Mouse (Mus musculus): ENCODE data around the gene Ctu2. TPM values are rescaled to one million over a fixed set of nuclear protein-coding genes. Genes with fewer than 3 reads are reported as not detected.

The Ctu2 gene
- polyA plus RNA-seq, 1 experiment from 2014 or later = 80.6 TPM

DNA sequence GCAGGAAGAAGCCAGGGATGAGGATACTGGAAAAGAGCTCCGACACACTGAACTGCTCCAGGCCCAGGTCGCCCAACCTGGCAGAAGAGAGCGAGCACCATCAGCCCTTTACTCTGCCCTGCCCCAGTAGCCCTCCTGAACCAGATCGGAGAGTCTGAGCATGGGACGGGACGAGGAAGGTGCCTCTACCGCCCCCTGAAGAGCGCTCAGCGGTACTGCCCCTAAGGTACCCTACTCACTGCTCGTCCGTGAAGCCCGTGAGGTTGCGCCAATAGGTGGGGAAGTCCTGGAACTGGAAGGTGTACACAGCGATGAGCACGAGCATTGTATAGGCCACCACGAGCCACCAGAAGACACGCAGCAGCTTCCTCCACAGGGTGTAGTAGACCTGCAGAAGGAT is 22.0 kb downstream of the Ctu2 start:
- Histone ChIP-seq H3K27me3 (ENCODE audit: control insufficient read depth, insufficient read depth, low read length) (no peaks in the 10 kb centered on the region), H3K9me3 (ENCODE audit: control insufficient read depth, low read length) (no peaks in the 10 kb centered on the region), H3K4me2 (ENCODE audit: low read length) (no peak overlapping the region), H3K27ac (replicated peaks; ENCODE audit: low read depth, low read length) (no peak overlapping the region), H3K4me3 (replicated peaks; ENCODE audit: low read depth, low read length) (no peak overlapping the region), H3K36me3 (ENCODE audit: control insufficient read depth, insufficient read depth, low read length) (no peaks in the 10 kb centered on the region), H3K9ac (replicated peaks; ENCODE audit: low read length) (no peak overlapping the region), H3K4me1 (ENCODE audit: control insufficient read depth, insufficient read depth, low read length) (no peaks in the 10 kb centered on the region)
- WGBS = 60% methylated on average over 17 of the region's 17 CpGs
- no peak for DNase-seq
- no peak for ATAC-seq (ENCODE audit: low FRiP score, low TSS enrichment)

DNA sequence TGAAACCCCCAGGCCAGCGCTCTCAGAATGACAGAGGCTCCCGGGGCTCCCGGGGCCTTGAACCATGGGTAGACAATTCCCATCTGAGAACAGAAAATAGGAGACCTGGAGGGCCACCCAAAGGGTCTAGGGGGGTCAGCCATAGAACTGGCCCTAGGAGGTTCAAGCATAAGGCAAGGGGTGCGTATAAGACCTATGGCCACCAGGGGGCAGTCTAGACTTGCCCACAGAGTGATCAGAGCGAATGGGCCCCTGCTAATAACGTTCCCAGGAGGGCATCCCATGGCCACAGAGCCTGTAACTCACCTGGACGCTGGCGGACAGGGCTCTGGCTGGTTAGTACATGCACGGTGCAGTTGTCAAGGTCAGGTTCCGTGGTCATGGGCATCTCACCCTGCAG is 24.9 kb downstream of the Ctu2 start:
- no peaks in the 10 kb centered on the region for H3K4me1 ChIP-seq (ENCODE audit: control insufficient read depth, insufficient read depth, low read length)
- 34% methylated on average over 10 of the region's 10 CpGs for WGBS

DNA sequence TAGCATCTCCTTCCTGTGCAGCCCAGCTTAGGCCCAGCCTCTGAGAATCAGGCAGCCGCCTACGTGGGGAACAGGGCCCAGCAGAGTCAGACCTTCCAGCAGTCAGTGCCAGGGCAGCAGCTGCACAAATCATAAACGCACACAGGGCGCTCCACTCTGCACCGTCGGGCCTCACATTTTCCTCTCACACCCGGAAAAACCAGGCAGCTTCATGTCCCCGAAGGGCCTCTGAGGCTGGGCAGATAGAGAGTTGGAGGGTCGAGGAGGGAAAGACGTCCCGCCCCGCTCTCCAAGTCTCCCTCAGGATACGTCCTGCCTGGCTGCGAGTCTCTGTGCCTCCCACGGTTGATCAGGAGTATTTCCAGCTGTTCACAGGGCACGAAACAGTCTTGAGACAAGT is 35.6 kb downstream of the Ctu2 start:
- ATAC-seq (ENCODE audit: low FRiP score, low TSS enrichment) = no peak
- H3K4me3 ChIP-seq (replicated peaks; ENCODE audit: low read depth, low read length) = no peak overlapping the region

More for the DNA sequence above, 24.9 kb downstream of the Ctu2 start:
- ATAC-seq (ENCODE audit: low FRiP score, low TSS enrichment) (no peak), DNase-seq (peak; percentile 92)
- Histone ChIP-seq H3K27ac (replicated peaks; ENCODE audit: low read depth, low read length) (no peak overlapping the region), H3K4me3 (replicated peaks; ENCODE audit: low read depth, low read length) (no peak overlapping the region), H3K36me3 (ENCODE audit: control insufficient read depth, insufficient read depth, low read length) (no peaks in the 10 kb centered on the region), H3K9me3 (ENCODE audit: control insufficient read depth, low read length) (no peaks in the 10 kb centered on the region), H3K27me3 (ENCODE audit: control insufficient read depth, insufficient read depth, low read length) (no peaks in the 10 kb centered on the region), H3K9ac (replicated peaks; ENCODE audit: low read length) (no peak overlapping the region), H3K4me2 (ENCODE audit: low read length) (no peak overlapping the region)

DNA sequence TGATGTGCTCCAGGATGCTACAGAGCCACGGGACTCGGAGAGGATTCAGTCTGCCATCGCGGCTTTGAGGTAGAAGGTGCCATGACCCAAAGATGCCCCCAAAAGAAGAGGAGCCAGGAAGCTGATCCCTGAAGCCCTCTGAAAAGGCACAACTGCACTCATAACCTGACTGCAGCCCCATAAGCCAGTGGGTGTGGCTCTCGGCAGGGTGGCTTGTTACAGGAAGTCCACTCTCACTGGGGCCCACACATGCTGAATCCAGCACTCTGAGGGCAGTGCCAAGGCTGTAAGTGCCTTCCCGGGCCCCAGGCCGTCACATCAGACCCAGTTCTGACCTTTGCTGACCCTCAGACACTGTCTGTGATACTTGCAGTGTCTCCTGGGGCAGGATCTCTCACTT is 36.4 kb downstream of the Ctu2 start:
- DNase-seq (no peak), ATAC-seq (ENCODE audit: low FRiP score, low TSS enrichment) (no peak)
- no peaks in the 10 kb centered on the region for H3K9me3 ChIP-seq (ENCODE audit: control insufficient read depth, low read length)
- no peaks in the 10 kb centered on the region for H3K36me3 ChIP-seq (ENCODE audit: control insufficient read depth, insufficient read depth, low read length)
- no peak overlapping the region for H3K27ac ChIP-seq (replicated peaks; ENCODE audit: low read depth, low read length)
- 81% methylated on average over 7 of the region's 7 CpGs for WGBS
- H3K4me2 ChIP-seq (ENCODE audit: low read length) = no peak overlapping the region
- no peak overlapping the region for H3K4me3 ChIP-seq (replicated peaks; ENCODE audit: low read depth, low read length)
- H3K27me3 ChIP-seq (ENCODE audit: control insufficient read depth, insufficient read depth, low read length) = no peaks in the 10 kb centered on the region
- H3K4me1 ChIP-seq (ENCODE audit: control insufficient read depth, insufficient read depth, low read length) = no peaks in the 10 kb centered on the region
- H3K9ac ChIP-seq (replicated peaks; ENCODE audit: low read length) = no peak overlapping the region

More for the DNA sequence above, 35.6 kb downstream of the Ctu2 start:
- H3K9me3 ChIP-seq (ENCODE audit: control insufficient read depth, low read length) = no peaks in the 10 kb centered on the region
- no peaks in the 10 kb centered on the region for H3K27me3 ChIP-seq (ENCODE audit: control insufficient read depth, insufficient read depth, low read length)
- WGBS = 82% methylated on average over 16 of the region's 16 CpGs
- no peak for DNase-seq
- H3K27ac ChIP-seq (replicated peaks; ENCODE audit: low read depth, low read length) = no peak overlapping the region
- no peak overlapping the region for H3K4me2 ChIP-seq (ENCODE audit: low read length)
- no peaks in the 10 kb centered on the region for H3K36me3 ChIP-seq (ENCODE audit: control insufficient read depth, insufficient read depth, low read length)
- H3K4me1 ChIP-seq (ENCODE audit: control insufficient read depth, insufficient read depth, low read length) = no peaks in the 10 kb centered on the region
- H3K9ac ChIP-seq (replicated peaks; ENCODE audit: low read length) = no peak overlapping the region

DNA sequence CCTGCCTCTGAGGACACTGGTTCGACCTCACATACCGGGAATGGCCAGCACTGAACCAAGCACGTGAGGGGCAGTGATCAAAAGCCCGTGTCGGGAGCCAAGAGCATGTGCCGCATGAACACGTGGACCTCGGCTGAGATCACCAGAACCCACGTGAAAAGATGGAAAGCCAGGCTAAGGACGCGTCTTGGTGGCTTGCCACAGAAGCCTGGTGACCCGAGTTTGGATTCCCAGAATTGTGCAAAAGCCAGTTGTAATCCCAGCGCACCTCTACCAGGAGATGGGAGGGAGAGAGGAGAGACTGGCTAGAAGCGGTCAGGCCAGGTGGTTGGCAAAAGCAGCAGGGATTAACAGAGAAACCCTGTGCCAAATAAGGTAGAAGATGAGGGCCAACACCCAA is 39.8 kb downstream of the Ctu2 start:
- H3K4me1 ChIP-seq (ENCODE audit: control insufficient read depth, insufficient read depth, low read length) = no peaks in the 10 kb centered on the region
- 93% methylated on average over 14 of the region's 14 CpGs for WGBS
- H3K9me3 ChIP-seq (ENCODE audit: control insufficient read depth, low read length) = no peaks in the 10 kb centered on the region
- ATAC-seq (ENCODE audit: low FRiP score, low TSS enrichment) (no peak), DNase-seq (no peak)
- H3K4me2 ChIP-seq (ENCODE audit: low read length) = no peak overlapping the region
- no peaks in the 10 kb centered on the region for H3K27me3 ChIP-seq (ENCODE audit: control insufficient read depth, insufficient read depth, low read length)
- no peak overlapping the region for H3K27ac ChIP-seq (replicated peaks; ENCODE audit: low read depth, low read length)
- H3K4me3 ChIP-seq (replicated peaks; ENCODE audit: low read depth, low read length) = no peak overlapping the region
- H3K36me3 ChIP-seq (ENCODE audit: control insufficient read depth, insufficient read depth, low read length) = no peaks in the 10 kb centered on the region
- H3K9ac ChIP-seq (replicated peaks; ENCODE audit: low read length) = no peak overlapping the region

DNA sequence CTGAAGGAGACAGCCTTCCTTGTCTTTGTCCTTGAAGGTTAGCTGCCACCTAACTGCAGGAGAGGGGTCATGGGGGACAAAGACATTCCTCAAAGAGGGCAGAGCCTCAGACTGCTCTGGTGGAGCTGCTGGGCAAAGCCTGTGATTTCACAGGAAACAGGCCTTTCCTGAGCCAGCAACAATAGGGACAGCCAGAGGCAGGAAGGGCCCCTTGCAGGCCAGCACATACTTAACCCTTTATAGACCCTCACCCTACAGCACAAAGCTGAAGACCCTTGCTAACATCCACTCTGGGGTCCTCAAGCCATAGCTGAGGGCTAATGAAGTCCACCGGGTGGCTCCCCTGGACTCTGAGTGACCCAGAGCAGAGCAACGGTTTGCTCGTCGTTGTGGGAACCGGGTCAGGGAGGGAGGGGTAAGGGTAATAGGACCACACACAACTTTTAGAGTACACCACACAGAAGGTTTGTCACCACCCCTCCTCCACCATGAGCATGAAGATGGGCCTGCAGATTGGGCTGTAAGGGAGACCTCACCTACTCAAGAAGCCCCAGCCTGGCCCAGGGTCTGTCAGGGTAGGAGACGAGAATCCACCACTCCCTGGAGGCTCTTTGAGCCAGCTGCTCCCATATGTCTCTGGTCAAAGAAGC is 41.7 kb downstream of the Ctu2 start:
- ATAC-seq (ENCODE audit: low FRiP score, low TSS enrichment) (no peak), DNase-seq (peak; percentile 9)
- Histone ChIP-seq H3K9ac (replicated peaks; ENCODE audit: low read length) (no peak overlapping the region), H3K4me1 (ENCODE audit: control insufficient read depth, insufficient read depth, low read length) (no peaks in the 10 kb centered on the region), H3K36me3 (ENCODE audit: control insufficient read depth, insufficient read depth, low read length) (no peaks in the 10 kb centered on the region), H3K9me3 (ENCODE audit: control insufficient read depth, low read length) (no peaks in the 10 kb centered on the region), H3K27ac (replicated peaks; ENCODE audit: low read depth, low read length) (peak overlapping the region; percentile 37; the same call in 1 of the 2 replicates), H3K27me3 (ENCODE audit: control insufficient read depth, insufficient read depth, low read length) (no peaks in the 10 kb centered on the region), H3K4me2 (ENCODE audit: low read length) (no peak overlapping the region), H3K4me3 (replicated peaks; ENCODE audit: low read depth, low read length) (no peak overlapping the region)
- 50% methylated on average over 6 of the region's 6 CpGs for WGBS

DNA sequence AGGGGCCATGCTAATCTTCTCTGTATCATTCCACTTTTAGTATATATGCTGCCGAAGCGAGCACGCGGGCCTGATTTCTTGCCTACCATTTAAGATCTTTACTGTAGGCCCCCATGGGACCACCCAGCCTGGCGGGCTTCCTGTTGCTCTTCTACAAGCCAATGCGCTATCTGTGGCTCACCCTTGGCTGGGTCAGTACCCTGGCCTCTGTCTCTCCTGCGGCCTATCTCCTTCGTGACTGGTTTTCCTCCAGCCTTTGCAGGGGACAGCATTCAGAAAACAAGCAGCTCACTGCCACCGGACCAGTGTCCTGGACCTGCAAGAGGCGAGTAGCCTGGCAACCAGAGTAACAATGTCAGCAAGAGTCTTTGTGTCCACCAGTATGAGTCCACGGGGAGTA is 44.7 kb downstream of the Ctu2 start:
- H3K36me3 ChIP-seq (ENCODE audit: control insufficient read depth, insufficient read depth, low read length) = no peaks in the 10 kb centered on the region
- DNase-seq (no peak), ATAC-seq (ENCODE audit: low FRiP score, low TSS enrichment) (no peak)
- H3K9ac ChIP-seq (replicated peaks; ENCODE audit: low read length) = no peak overlapping the region
- H3K27me3 ChIP-seq (ENCODE audit: control insufficient read depth, insufficient read depth, low read length) = no peaks in the 10 kb centered on the region
- H3K4me2 ChIP-seq (ENCODE audit: low read length) = no peak overlapping the region
- H3K4me3 ChIP-seq (replicated peaks; ENCODE audit: low read depth, low read length) = no peak overlapping the region
- 73% methylated on average over 11 of the region's 11 CpGs for WGBS
- H3K27ac ChIP-seq (replicated peaks; ENCODE audit: low read depth, low read length) = 0 out of 2 replicates have a peak overlapping the region, but pooled peaks have one; percentile 13
- peaks cover 17% of the 10 kb centered on the region for H3K4me1 ChIP-seq (ENCODE audit: control insufficient read depth, insufficient read depth, low read length)
- no peaks in the 10 kb centered on the region for H3K9me3 ChIP-seq (ENCODE audit: control insufficient read depth, low read length)

DNA sequence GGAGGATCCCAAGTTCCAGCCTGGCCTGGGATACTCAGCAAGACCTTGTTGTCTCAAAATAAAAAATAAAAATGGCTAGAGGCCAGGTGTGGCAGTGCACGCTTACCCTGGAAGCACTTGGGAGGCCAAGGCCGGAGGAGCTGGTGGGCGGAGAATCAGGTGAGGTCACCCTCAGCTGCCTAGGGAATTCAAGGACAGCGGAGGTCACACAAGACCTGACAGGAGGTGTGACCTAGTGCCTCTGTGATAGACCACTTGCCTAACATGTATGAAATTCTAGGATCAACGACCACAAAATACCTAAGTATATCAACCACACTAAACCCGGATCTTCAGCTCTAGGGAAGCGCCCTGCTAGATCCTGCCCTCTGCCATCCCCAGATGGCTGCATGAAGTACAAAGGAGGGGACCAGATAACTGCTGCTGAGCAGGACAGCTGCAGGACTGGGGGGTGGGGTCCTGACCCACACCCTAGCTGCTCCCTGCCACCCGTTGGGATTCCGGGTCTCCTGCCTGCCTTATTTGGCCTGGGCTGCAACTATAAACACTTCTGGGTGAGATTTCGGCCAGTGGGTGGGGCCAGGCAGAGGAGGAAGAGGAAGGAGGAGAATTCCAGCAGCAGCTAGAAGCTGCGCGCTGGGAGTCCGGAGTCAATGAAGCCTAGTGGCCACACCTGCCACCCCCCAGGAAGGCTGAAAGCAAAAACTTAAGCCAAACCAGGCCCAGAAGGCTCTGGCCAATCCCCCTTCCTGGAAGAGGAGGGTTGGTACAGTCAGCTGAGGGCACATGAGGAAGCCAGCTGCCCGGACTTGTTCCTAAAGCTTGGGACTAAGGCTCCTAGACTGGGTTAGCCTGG is 47.1 kb downstream of the Ctu2 start:
- Histone ChIP-seq H3K4me1 (ENCODE audit: control insufficient read depth, insufficient read depth, low read length) (peaks cover 17% of the 10 kb centered on the region), H3K27ac (replicated peaks; ENCODE audit: low read depth, low read length) (peak overlapping the region; percentile 67; the same call in 1 of the 2 replicates), H3K27me3 (ENCODE audit: control insufficient read depth, insufficient read depth, low read length) (no peaks in the 10 kb centered on the region), H3K4me2 (ENCODE audit: low read length) (no peak overlapping the region), H3K9me3 (ENCODE audit: control insufficient read depth, low read length) (no peaks in the 10 kb centered on the region), H3K36me3 (ENCODE audit: control insufficient read depth, insufficient read depth, low read length) (no peaks in the 10 kb centered on the region), H3K4me3 (replicated peaks; ENCODE audit: low read depth, low read length) (no peak overlapping the region), H3K9ac (replicated peaks; ENCODE audit: low read length) (no peak overlapping the region)
- WGBS = 60% methylated on average over 14 of the region's 14 CpGs
- ATAC-seq (ENCODE audit: low FRiP score, low TSS enrichment) (no peak), DNase-seq (peak; percentile 12)

Data from midbrain, embryonic 14.5 days (tissue).